Mouse (Mus musculus) thymus, adult 18-20 months (tissue): Measurements from ENCODE around the gene Auh.

Experiments used
- DNase-seq, 2 experiments: peaks; one replicate each; pipeline ENCODE4 v3.0.0; 2022; ENCODE audit warnings: mixed read lengths in 2 of 2

The Auh gene

GRCm38 (mm10) chr13:52833220-52833619 is 96.3 kb downstream of the Auh start:
- DNase-seq = peak in 1 of 2 experiments; percentile 27

GRCm38 (mm10) chr13:52832481-52833170 is 96.9 kb downstream of the Auh start:
- DNase-seq = no peak

GRCm38 (mm10) chr13:52831037-52831757 is 98.3 kb downstream of the Auh start:
- DNase-seq = no peak

- peak in 1 of 2 experiments; percentile 36 for DNase-seq
These were observed 100.4 kb downstream of the Auh start for GRCm38 (mm10) chr13:52828946-52829523.

- no peak for DNase-seq
These were observed 101.3 kb downstream of the Auh start for GRCm38 (mm10) chr13:52828217-52828616.

- no peak for DNase-seq
These were observed 102.8 kb downstream of the Auh start for GRCm38 (mm10) chr13:52826666-52827065.

- DNase-seq = no peak
These were observed 104.7 kb downstream of the Auh start for GRCm38 (mm10) chr13:52824754-52825153.

- DNase-seq = no peak
These were observed 107.0 kb downstream of the Auh start for GRCm38 (mm10) chr13:52822165-52823149.

- DNase-seq = no peak
These were observed 107.9 kb downstream of the Auh start for GRCm38 (mm10) chr13:52821571-52821970.

GRCm38 (mm10) chr13:52819901-52820300 is 109.6 kb downstream of the Auh start:
- no peak for DNase-seq

GRCm38 (mm10) chr13:52818760-52819159 is 110.7 kb downstream of the Auh start:
- no peak for DNase-seq

- DNase-seq = no peak
These were observed 111.4 kb downstream of the Auh start for GRCm38 (mm10) chr13:52817991-52818491.

- no peak for DNase-seq
These were observed 115.7 kb downstream of the Auh start for GRCm38 (mm10) chr13:52813750-52814149.

- DNase-seq = no peak
These were observed 116.6 kb downstream of the Auh start for GRCm38 (mm10) chr13:52812549-52813515.

GRCm38 (mm10) chr13:52807722-52808121 is 121.8 kb downstream of the Auh start:
- DNase-seq = no peak

GRCm38 (mm10) chr13:52806029-52806428 is 123.5 kb downstream of the Auh start:
- DNase-seq = no peak

GRCm38 (mm10) chr13:52805581-52805980 is 123.9 kb downstream of the Auh start:
- DNase-seq = no peak

GRCm38 (mm10) chr13:52802482-52802881 is 127.0 kb downstream of the Auh start:
- DNase-seq = no peak

GRCm38 (mm10) chr13:52800687-52801341 is 128.7 kb downstream of the Auh start:
- DNase-seq = peak in 1 of 2 experiments; percentile 42

GRCm38 (mm10) chr13:52800091-52800490 is 129.4 kb downstream of the Auh start:
- DNase-seq = no peak

- DNase-seq = no peak
These were observed 135.2 kb downstream of the Auh start for GRCm38 (mm10) chr13:52794232-52794631.
